Comparison of ENCODE assay signal across 11 mouse cellular contexts in the genomic region with DNA sequence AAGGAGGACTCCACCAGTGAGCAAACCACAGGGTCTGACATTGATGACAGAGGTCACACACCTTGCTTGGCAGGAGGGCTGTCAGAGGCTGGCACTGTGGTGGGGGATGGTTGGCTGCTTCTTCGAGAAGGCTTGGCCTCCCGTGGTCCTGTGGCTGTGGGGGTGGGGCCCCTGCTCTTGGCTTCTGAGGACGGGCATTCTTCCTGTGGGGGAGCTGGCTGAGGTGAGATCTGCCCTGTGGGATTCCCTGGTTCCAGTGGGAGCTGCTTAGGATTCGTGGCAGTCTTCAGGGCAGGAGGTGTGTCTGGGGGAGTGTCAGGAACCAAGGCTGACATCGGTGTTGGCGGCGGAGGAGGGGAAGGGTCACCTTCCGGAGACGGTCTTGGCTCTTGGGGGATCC. TPM values are rescaled to one million over a fixed set of nuclear protein-coding genes. Genes with fewer than 3 reads are reported as not detected.
A peak's percentile ranks its signal among the peaks of the same experiment; 100 is the strongest.
DNase-seq lines count a peak whose midpoint lies in the region; ATAC-seq and TF ChIP-seq lines count a peak whose summit lies in the region.
"Had no signal": no experiment of that assay in that cellular context is flagged by ENCODE, and none has a peak within 500 bp of the region (broad histone marks: within the 10 kb centered on the region; RNA-seq: fewer than 3 reads in every experiment).

No protein-coding gene starts in this region.

- no peaks in the 10 kb centered on the region for H3K27me3 ChIP-seq in heart, embryonic 15.5 days
- H3K27me3 ChIP-seq: embryonic facial prominence, embryonic 12.5 days; lung, embryonic 15.5 days had no signal

- 0 out of 2 replicates have a peak overlapping the region, but pooled peaks have one; percentile 9 for H3K9ac ChIP-seq in heart, embryonic 15.5 days
- H3K9ac ChIP-seq: embryonic facial prominence, embryonic 12.5 days; lung, embryonic 15.5 days had no signal

- TF ChIP-seq CTCF in gastrocnemius, adult 2 months (IDR thresholded peaks at IDR 0.05): no peak

- DNase-seq in gastrocnemius, adult 2 months: no peak
- no peak for DNase-seq in gastrocnemius, postnatal 36 days
- DNase-seq in kidney, postnatal 4 days: peak; percentile 45 to 59
- no peak for DNase-seq in kidney, adult 8-10 months
- peak; percentile 88 for DNase-seq in R1 (ENCODE audit: low read depth, low spot score)
- DNase-seq in spleen, postnatal 10 days (ENCODE audit: low spot score in 2 of 2): no peak
- no peak for DNase-seq in layer of hippocampus, postnatal 36 days

- no peak for ATAC-seq in heart, embryonic 15.5 days (replicated peaks; ENCODE audit: insufficient number of reproducible peaks, insufficient read depth, low FRiP score, low read depth)

- no peaks in the 10 kb centered on the region for H3K9me3 ChIP-seq in heart, embryonic 15.5 days (replicated peaks)
- H3K9me3 ChIP-seq: embryonic facial prominence, embryonic 12.5 days; lung, embryonic 15.5 days had no signal

- H3K27ac ChIP-seq in gastrocnemius, adult 2 months: peak overlapping the region; percentile 77
- peak overlapping the region; percentile 51 for H3K27ac ChIP-seq in heart, embryonic 15.5 days
- H3K27ac ChIP-seq: embryonic facial prominence, embryonic 12.5 days; lung, embryonic 15.5 days had no signal

- peaks cover 34% of the 10 kb centered on the region for H3K36me3 ChIP-seq in heart, embryonic 15.5 days

- H3K4me1 ChIP-seq in heart, embryonic 15.5 days (replicated peaks): peaks cover 61% of the 10 kb centered on the region

- intact Hi-C loops in gastrocnemius, adult 2 months (cut with DNase I): no loop called here
- intact Hi-C loops in gastrocnemius, postnatal 36 days (cut with DNase I): no loop called here

- peak overlapping the region; percentile 15 for H3K4me3 ChIP-seq in gastrocnemius, adult 2 months
- H3K4me3 ChIP-seq in heart, embryonic 15.5 days: no peak overlapping the region
- H3K4me3 ChIP-seq: embryonic facial prominence, embryonic 12.5 days; lung, embryonic 15.5 days had no signal

- H3K4me2 ChIP-seq in heart, embryonic 15.5 days: peak overlapping the region; percentile 18; the same call in 1 of the 2 replicates
- H3K4me2 ChIP-seq: embryonic facial prominence, embryonic 12.5 days; lung, embryonic 15.5 days had no signal

- WGBS in heart, embryonic 15.5 days: 29% methylated on average over 9 of the region's 9 CpGs

RNA-seq across cellular contexts. Expression of a gene that starts 14.2 kb away (rescaled TPM):
- total RNA-seq in gastrocnemius, adult 2 months (2021): 100 to 1,000 TPM; 177 to 199 TPM
- 100 to 1,000 TPM; 165 to 207 TPM for total RNA-seq in gastrocnemius, postnatal 36 days (2021)
- polyA plus RNA-seq in heart, embryonic 15.5 days (2015; fragmentation: Nextera tagmentation; extraction: Ambion mirVana): 39.4 and 50.7 TPM in 2 replicates
- 100 to 1,000 TPM; 245 to 249 TPM for total RNA-seq in layer of hippocampus, postnatal 36 days (2021)

RNA-seq across cellular contexts. Expression of a gene that starts 20.2 kb away (rescaled TPM):
- 10 to 100 TPM; 18.6 to 24.3 TPM for total RNA-seq in gastrocnemius, adult 2 months (2021)
- total RNA-seq in gastrocnemius, postnatal 36 days (2021): 10 to 100 TPM; 15.9 to 17.9 TPM
- 73.1 and 77.6 TPM in 2 replicates for polyA plus RNA-seq in heart, embryonic 15.5 days (2015; fragmentation: Nextera tagmentation; extraction: Ambion mirVana)
- total RNA-seq in layer of hippocampus, postnatal 36 days (2021): 10 to 100 TPM; 77.9 to 83.3 TPM

RNA-seq across cellular contexts. Expression of a gene that starts 39.4 kb away (rescaled TPM):
- total RNA-seq in gastrocnemius, adult 2 months (2021): 100 to 1,000 TPM; 102 to 108 TPM
- total RNA-seq in gastrocnemius, postnatal 36 days (2021): 100 to 1,000 TPM in 1 of 2 experiments, 10 to 100 TPM in 1; 87.9 to 106 TPM
- polyA plus RNA-seq in heart, embryonic 15.5 days (2015; fragmentation: Nextera tagmentation; extraction: Ambion mirVana): 129 and 149 TPM in 2 replicates
- 100 to 1,000 TPM; 148 to 151 TPM for total RNA-seq in layer of hippocampus, postnatal 36 days (2021)

RNA-seq across cellular contexts. Expression of a gene that starts 44.6 kb away (rescaled TPM):
- 1 to 10 TPM in 1 of 2 experiments, under 1 TPM in 1; 0.74 to 6.0 TPM for total RNA-seq in gastrocnemius, adult 2 months (2021)
- total RNA-seq in gastrocnemius, postnatal 36 days (2021): 1 to 10 TPM; 1.6 to 2.2 TPM
- 5.2 and 10.9 TPM in 2 replicates for polyA plus RNA-seq in heart, embryonic 15.5 days (2015; fragmentation: Nextera tagmentation; extraction: Ambion mirVana)
- total RNA-seq in layer of hippocampus, postnatal 36 days (2021): 1 to 10 TPM in 1 of 2 experiments, under 1 TPM in 1; 0.60 to 1.3 TPM
- total RNA-seq: megakaryocyte, adult 5-6 weeks had no signal

Comparison
In these comparisons a context has a peak if more than half of its experiments do, and no peak if none do; other contexts are left out.
1. DNase-seq: peak in kidney, postnatal 4 days (2 of 2) and R1 (single experiment); none in gastrocnemius, adult 2 months (single experiment), gastrocnemius, postnatal 36 days (0 of 2), kidney, adult 8-10 months (0 of 2), spleen, postnatal 10 days (0 of 2) and layer of hippocampus, postnatal 36 days (0 of 2).